Mouse (Mus musculus) kidney, adult 18-20 months (tissue): ENCODE measurements around the gene Nfix.

Experiments used
- DNase-seq: peaks from one replicate; pipeline ENCODE4 v3.0.0; 2021

Gene Nfix

DNA sequence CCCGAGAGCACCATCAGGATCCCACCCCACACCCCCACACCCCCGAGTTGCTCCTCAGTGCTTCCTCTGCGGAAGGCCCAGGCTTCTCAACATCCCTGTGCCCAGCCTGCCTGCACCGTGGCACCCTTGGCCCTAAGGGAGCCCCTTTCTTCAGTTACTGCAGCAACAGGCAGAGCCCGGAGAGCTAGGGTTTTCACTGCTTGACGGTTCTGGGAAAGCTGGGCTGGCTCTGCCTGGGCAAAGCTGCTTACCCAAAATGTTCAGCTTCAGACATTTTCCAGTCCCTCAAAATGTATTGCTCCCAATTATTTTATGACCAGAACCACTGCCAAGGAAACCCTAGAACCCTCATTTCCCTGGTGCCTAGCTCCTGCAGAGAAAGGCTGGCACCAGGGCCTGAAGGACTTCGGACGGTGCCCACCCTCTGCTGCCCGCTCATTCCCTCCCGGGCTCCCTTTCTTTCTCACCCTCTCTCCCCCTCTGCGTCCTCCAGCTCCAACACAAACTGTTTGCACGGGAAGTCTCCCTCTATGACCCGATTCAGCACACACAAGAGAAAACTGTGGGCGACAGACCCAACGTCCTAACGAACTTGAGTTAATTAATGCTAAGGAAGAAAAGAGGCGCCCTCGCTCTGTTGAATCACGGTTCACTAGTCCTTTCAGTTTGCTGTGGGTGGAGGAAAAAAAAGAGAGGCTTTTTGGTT is 20.5 kb downstream of the Nfix start:
- no peak for DNase-seq

GRCm38 (mm10) chr8:84778638-84779380 is 21.3 kb downstream of the Nfix start:
- no peak for DNase-seq

DNA sequence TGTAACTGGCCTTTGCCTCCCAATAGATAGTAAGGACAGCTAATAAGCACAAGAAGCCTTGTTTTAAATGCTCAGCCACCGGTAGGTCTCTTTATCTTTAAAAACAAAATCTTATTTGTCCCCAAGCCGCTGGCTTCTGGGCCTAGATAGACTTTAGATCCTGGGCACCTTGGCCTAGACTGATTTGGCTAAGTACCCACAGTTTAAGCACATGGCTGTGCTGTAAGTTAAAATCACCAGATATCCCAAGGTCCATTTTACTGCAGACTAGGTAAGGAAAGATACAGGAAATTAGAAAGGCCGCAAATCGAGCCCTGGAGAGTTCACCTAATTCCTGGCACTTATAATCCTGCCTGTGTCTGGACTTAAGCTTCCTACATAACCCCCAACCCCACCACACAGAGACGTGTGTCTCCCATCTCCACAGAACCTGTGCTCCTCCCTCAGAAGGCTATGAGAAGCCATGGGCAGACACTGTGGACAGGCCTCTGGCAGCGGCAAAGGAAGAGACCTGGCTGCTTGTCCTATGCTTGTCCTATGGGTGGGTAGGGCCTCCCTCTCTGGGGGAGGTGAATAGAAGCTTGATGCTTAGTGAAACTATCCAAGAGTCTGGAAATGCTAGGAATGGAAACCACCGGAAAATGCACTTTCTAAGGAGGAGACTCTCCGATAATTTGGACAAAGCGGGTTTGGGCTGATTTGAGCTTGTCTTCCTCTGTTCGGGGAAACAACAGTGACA is 22.1 kb downstream of the Nfix start:
- no peak for DNase-seq

DNA sequence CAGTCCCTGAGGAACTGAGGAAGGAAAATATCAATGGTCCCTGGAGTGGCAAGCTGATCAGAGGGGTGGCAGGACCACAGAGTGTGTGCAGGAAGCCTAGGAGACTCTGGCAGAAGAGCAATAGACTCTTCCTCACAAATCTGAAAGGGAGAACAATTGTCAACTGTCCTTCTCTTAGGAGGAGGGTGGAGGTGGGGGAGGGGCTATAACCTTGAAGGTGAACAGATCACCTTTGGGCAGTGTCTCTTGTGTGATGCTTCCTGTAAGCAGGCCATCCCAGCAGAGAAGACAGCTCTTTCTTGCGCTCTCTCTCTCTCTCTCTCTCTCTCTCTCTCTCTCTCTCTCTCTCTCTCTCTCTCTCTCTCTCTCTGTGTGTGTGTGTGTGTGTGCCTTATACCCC is 23.6 kb downstream of the Nfix start:
- DNase-seq: no peak

DNA sequence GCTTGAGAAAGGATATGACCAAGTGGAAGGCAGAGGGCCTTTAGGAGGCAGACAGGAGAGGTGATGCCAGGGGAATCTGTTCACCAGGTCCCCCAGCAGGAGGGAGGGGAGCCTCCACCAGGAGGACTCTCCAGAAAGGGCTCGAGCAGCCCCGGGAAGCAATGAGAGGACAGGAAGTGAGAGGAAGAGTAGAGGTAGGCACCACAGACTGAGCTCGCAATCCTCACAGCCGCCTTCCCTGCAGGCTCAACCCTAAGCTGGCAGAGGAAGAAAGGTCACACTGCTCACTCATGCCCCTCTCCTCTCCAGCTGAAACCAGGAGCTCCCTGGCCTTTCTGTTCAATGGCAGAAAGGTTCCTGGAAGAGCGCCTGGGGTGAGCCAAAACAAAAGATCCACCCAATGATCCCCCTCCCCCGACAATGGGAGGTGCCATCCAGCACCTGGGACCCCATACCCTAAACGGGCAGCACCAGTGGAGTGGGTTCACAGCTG is 24.5 kb downstream of the Nfix start:
- no peak for DNase-seq

- DNase-seq: no peak
Measured at GRCm38 (mm10) chr8:84775105-84775591, 25.0 kb downstream of the Nfix start.

DNA sequence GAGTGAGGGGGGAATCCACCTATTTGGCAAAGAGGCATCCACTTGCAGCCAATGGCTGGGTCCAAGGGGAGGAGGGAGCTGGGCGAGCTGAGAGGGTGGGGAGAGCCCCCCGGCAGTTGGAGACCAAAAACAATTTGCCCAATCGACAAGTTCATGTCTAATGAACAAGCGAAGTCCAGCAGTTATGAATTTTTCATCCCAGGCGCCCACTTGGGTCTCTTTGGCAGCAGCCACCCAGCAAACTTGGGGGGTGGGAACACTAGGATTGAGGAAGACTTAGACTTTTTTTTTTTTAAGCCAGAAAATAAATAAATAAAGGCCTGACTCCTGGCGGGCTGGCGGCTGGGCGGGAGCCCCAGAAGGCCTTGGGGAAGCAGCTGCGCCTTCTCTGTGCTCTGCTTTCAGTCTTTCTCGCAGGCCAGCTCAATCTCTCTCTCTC is 25.7 kb downstream of the Nfix start:
- peak; percentile 43 for DNase-seq

GRCm38 (mm10) chr8:84773833-84774232 is 26.3 kb downstream of the Nfix start:
- peak; percentile 66 for DNase-seq

- DNase-seq: no peak
Measured at GRCm38 (mm10) chr8:84773304-84773703, 26.8 kb downstream of the Nfix start.

- DNase-seq: no peak
Measured at GRCm38 (mm10) chr8:84772628-84773027, 27.5 kb downstream of the Nfix start.

GRCm38 (mm10) chr8:84771941-84772378 is 28.2 kb downstream of the Nfix start:
- no peak for DNase-seq

DNA sequence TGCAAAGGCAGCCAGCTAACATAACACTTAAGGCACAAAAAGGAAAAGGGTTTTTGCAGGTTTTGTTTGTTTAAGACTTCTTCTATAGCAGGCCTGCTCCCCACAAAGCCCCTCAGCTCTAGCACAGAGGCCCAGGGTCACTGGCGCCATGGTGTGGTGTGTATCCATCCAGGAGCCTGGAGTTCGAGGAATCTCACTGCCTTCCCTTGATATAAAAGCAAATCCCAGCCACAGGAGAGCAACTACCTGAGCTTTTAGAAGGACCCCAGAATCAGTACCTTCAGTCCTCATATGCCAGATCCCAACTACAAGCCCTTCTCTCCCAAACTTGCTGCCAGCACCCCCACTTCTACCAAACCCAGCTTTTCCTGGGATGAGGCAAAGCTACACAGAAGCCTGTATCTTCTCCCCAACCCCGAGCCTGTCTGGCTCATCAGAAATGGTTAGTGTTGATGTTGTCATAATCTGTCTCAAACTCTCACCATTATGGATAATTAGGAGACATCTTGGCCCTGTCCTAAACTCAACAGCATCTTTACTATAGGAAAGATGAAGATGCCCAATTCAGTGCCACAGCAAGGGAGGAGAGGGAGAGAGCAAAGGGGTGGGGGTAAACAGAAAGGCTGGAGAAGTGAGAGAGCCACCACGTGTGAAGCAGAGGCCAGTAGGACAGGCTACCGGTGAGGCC is 29.0 kb downstream of the Nfix start:
- no peak for DNase-seq

- DNase-seq: no peak
Measured at GRCm38 (mm10) chr8:84770100-84770953, 29.8 kb downstream of the Nfix start.

DNA sequence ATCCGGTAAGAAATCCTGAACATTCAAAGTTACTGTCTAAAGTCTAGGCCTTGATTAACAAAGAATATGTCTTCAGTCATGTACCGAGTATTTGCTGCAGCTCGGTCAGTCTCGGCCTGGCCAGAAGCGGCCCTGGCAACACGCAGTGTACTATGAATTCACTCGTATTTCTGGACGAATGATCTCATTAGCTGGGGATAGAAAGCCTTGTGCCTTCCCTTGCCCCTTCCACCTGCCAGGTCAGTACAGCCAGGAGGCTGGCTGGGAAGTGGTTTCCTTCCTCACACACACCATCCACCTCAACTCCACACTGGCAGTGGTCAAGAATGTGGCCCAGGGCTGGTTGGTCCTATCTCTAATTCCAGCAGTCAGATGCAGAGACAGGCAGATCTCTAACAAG is 30.8 kb downstream of the Nfix start:
- no peak for DNase-seq

DNA sequence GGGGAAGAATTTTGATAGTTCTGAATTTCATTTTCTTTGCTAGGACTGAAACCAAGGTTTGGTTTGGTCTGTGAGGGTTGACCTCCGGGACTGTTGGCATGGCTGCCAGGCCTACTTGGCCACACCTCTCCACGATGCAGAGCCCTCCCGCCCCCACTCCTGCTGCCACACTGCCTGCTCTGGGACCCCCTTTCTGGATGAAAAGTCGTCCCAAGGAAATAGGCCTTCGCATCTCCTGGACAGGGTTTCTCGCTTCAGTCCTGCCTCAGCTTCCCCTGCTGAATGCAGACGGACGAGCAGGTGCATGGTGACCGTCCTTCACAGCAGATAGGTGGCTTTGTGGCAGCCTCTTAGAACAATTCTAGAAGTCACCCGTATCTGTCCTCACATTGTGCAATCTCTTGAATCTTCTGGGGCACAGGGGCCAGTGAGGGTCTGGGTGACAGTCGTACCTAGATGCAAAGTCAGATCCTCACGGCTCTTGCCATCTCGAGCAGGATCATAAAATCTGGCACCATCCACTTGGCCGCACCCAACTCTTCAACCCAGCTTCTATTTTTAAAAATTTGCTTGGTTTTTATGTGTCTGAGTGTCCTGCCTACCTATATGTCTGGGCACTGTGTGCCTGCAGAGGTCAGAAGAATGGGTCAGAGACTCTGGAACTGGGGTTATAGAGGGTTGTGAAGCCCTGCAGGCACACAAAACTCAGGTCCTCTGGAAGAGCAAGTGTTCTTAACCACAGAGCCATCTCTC is 31.6 kb downstream of the Nfix start:
- DNase-seq: no peak

- no peak for DNase-seq
Measured at GRCm38 (mm10) chr8:84767221-84767620, 32.9 kb downstream of the Nfix start.

GRCm38 (mm10) chr8:84766422-84766821 is 33.7 kb downstream of the Nfix start:
- DNase-seq: no peak

- no peak for DNase-seq
Measured at GRCm38 (mm10) chr8:84765629-84766028, 34.5 kb downstream of the Nfix start.

DNA sequence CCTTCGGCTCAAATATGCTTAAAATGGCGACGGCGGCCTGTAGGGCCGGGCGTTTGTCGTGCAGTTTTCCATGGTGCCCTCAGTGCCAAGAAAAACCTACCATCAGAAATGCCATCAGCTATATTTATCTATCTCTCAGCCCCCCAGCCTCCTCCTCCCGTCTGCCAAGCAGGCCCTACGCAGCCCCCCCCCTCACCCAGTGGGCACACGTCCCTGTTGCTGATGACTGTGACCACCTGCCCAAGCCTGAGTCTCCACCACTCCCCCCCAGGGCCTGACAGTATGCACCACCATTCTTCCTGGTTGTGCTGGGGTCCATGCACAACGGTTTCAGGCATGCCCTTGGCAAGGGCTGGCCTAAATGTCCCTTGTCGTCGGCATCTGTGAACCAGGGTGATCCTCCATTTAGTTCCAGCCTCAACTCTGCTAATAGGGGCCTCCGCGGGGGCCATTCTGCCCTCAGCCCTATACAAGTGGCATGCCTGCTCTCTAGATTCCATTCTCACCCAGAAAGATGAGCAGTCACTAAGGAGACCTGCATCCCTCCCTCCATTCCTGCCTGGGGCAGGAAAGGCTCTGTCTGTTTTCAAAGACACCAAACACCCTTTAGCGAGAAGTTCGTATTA is 35.2 kb downstream of the Nfix start:
- no peak for DNase-seq

- no peak for DNase-seq
Measured at GRCm38 (mm10) chr8:84764100-84764499, 36.0 kb downstream of the Nfix start.

DNA sequence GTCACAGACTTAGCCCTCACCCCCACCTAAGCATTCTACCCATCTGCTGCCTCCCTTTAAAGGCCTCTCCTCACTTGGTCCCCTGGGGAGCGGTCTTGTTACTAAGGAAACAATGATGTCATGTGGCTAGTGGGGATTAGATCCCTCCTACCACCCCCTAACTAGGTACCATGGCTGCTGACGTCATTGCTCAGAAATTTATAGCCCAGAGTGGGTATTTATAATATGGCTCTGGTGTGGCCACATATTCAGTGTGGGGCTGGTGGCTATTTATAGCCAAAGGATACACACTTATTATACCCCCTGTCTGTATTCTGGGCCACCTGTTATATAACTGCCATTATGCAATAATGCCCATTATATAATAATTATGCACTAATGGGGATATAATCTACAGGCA is 39.2 kb downstream of the Nfix start:
- no peak for DNase-seq
